Mouse (Mus musculus) lung, postnatal 0 days (tissue): ENCODE results near the gene 6430548M08Rik.

Experiments used
- CTCF ChIP-seq: IDR thresholded peaks from 2 replicates; pipeline ENCODE4 v1.5.1; 2016; ENCODE audit warnings: antibody characterized with exemption, mild to moderate bottlenecking
- EP300 ChIP-seq: IDR thresholded peaks from 2 replicates; pipeline ENCODE4 v1.6.1; 2016; ENCODE audit warnings: antibody characterized with exemption, mild to moderate bottlenecking, control low read depth

DNA sequence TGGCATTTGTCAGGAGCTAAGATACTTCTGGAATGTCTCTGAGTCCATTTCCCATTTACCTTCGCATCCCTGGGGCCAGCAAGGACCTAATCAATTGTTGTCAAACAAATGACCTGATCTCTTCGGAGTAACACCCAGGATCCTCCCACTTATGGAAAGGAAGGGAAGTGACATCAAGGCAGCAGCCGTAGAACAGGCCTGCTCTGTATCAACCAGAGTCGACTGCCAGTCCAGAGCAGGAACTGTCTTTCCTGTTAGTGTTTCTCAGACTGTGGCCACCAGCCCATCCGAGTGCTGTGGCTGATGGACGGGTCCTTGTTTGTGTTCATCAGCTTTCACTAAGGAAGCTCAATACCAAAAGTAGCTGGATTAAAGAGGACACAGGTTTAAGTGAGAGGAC is 10.3 kb downstream of the 6430548M08Rik start:
- TF ChIP-seq CTCF (no peak), EP300 (no peak)
